Mouse (Mus musculus) lung, adult 2 months (tissue): ENCODE results near the gene Gm11563.

ENCODE experiments used
- CTCF ChIP-seq: fragments of 200-500 bp; IDR thresholded peaks from 2 replicates; pipeline ENCODE4 v1.5.1; 2011; ENCODE audit warnings: mild to moderate bottlenecking, low read length, control low read depth; ENCODE audit not compliant: insufficient read depth
- POLR2A ChIP-seq: fragments of 200-500 bp; IDR thresholded peaks from 2 replicates; pipeline ENCODE4 v1.6.1; 2011; ENCODE audit warnings: low read depth, mild to moderate bottlenecking, control low read depth, low read length, borderline replicate concordance; ENCODE audit errors: extremely low read depth

GRCm38 (mm10) chr11:99690463-99690862, 31.7 kb upstream of the Gm11563 start, which contains the start of gene Gm14190:
- TF ChIP-seq POLR2A (no peak), CTCF (no peak)
